Mouse (Mus musculus) C2C12 (cell line): ENCODE results near the gene Cry1.

ENCODE experiments used
- CEBPB ChIP-seq: IDR thresholded peaks from one replicate; pipeline ENCODE4 v1.6.1; 2011; ENCODE audit warnings: low read depth, mild to moderate bottlenecking, control low read depth, moderate library complexity
- CTCF ChIP-seq: IDR thresholded peaks from one replicate; pipeline ENCODE4 v1.5.1; 2011; ENCODE audit not compliant: control insufficient read depth, insufficient read depth, insufficient read length
- FOSL1 ChIP-seq: IDR thresholded peaks from one replicate; pipeline ENCODE4 v1.8.0; 2011; ENCODE audit warnings: mild to moderate bottlenecking, low read length; ENCODE audit not compliant: poor library complexity, insufficient read depth, severe bottlenecking
- USF1 ChIP-seq: IDR thresholded peaks from one replicate; pipeline ENCODE4 v1.6.1; 2011; ENCODE audit warnings: low read depth, mild to moderate bottlenecking, control low read depth, moderate library complexity

DNA sequence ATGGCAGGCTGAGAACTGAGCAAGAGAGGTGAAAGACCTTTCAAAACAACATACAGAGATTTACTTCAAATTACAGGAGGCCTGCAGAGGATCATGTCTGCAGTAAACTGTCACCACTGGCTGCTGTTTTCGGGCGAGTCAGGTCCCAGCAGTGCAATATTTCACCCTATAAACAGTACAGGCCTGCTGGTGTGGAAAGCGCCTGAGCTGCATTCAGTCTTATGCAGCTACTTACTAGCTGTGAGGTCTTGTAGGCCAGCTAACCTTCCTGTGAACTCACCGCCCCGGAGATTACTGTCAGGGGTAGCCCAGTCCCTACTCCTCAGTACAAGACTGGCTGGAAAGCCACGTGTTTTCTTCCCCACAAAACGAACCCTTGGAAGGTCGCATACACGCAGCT is 43.4 kb downstream of the Cry1 start:
- no peak for TF ChIP-seq USF1
- TF ChIP-seq CTCF = no peak
- no peak for TF ChIP-seq CEBPB
- TF ChIP-seq FOSL1 = no peak
